Mouse (Mus musculus) CD4-positive, CD25-positive, alpha-beta regulatory T cell, adult 2 months (primary cell): ENCODE data around the gene Nck1.

ENCODE experiments used
- DNase-seq: peaks from one replicate; pipeline ENCODE4 v3.0.0-alpha.2; 2012; ENCODE audit warnings: low read depth, low spot score

The Nck1 gene

DNA sequence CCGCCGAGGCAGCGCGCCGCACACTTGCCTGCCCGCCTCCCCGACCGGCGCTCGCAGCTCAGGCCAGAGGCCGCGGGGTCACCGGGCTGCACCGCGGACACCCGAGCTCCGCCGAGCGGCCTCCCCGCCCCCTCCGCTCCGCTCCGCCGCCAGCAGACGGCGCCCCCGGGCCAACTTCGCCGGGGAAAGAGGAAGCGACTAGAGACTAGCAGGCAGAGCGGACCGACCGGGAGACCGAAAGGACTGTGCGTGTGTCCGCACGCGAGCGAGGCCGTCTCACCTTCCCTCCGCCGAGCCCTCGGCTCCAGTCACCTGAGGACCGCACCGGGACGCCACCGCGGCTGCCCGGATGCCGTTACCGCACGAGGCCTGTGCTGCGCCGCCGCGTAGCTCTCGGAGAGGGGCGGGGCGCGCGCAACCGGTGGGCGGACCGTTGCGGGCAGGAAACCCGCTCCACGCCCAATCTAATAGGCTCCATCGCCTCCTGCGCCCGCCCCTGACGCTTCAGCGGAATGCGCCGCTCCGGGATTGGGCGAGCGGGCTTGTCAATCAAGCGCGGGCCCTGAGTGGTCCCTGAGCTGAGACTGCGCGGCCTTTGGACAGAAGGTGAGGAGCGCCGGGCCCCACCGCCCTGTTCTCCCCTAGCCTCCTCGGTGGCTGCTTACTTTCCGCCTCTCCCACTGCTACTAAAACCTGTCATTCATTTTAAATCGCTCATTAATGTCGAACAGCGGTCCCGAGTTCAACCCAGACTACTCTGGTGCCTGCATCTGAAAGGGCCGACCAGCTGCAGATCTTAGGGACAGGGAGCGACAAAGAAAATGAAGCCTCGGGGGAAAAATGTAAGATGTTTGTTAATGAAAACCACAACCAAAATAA is at the start of gene Nck1:
Nck1 (minus strand) TSS at position 420 of the 879 bp plus-strand sequence.
- peak; percentile 99 for DNase-seq

- DNase-seq, result no peak
Measured at GRCm38 (mm10) chr9:100590462-100590861, 44.5 kb upstream of the Nck1 start.

DNA sequence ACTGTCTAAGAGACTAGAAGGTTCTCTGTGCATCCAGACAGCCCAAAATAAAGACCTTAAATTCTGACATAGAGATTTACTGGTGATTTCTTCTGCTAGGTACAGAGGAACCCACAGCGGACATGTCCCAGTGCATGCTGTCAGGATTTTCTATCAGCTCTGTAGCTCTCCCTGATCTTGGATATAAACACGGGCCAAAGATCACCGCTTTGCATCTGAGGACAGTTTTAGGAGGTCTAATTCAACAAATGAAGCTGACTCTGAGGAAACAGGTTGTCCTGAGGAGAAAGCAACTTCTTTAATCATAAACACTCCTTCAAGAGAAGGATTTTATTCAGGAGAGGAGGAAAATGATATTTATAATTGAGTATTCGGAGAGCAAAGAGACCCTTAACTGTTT is 38.1 kb upstream of the Nck1 start:
- no peak for DNase-seq

- no peak for DNase-seq
Measured at GRCm38 (mm10) chr9:100582883-100583575, 37.1 kb upstream of the Nck1 start.

DNA sequence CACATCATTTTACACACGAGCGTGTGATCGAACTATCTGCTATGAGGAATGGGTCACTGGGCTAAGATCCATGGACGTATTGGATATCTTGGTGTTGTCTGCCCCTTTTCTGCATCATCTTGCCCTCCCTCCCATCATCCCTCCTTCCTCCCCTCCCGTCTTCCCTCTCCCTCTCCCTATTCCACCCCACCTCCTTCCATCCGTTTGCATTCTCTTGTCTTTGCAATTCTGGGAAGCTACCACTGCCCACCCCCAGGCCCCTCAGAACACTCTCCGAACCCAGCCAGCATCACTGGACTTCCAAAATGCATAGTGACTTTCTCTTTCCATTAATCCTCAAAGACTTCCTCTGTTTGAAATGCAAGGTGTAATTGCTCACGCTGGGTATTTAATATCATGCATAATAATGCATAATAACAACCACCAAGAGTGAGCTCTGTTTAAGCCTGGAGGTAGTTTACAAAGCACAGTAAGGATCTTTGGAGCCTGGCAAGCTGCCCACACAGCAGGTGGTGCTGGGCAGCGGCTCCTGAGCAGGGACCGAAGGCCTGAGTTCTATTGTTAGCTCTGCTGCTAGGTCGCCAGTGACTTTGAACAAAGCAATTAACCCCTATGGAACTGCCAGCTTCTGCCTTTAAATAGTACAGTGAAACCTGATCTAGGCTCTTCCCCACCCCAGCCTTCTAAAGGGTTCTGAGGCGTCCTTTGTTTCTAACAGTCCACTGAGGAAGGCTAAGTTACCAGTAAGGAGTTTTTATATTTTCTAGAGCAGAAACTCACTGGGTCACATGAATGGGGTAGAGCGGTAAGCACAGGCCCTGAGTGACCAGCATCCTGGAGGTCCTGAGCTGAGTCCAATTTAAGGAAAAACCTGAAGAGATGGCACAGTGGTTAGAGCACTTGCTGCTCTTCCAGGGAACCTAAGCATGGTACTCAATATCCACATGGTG is 35.9 kb upstream of the Nck1 start:
- no peak for DNase-seq

GRCm38 (mm10) chr9:100580196-100580740 is 34.3 kb upstream of the Nck1 start:
- no peak for DNase-seq

DNA sequence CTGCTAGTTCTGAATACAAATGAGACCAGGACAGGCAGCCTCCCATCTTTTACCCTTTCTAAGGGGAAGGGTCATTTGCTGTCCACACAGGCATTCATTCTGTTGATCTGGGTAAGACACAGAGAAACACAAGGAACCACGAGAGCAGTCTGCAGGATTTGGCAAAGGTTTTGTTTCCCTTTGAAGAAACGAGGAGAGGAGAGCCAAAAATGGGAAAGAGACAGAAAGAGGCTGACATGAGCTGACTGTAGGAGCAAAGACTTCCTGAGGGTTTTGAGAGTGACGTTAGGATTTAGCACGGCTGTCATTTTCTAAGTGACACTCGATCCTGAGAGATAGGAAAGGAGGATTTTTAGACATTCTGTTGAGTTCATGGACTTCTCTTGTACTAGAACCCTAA is 28.0 kb upstream of the Nck1 start:
- no peak for DNase-seq

GRCm38 (mm10) chr9:100573300-100573699 is 27.4 kb upstream of the Nck1 start:
- DNase-seq, result no peak

- DNase-seq, result no peak
Measured at GRCm38 (mm10) chr9:100571511-100571910, 25.6 kb upstream of the Nck1 start.

GRCm38 (mm10) chr9:100570626-100571233 is 24.8 kb upstream of the Nck1 start, which contains the start of gene Slc35g2:
TSS of gene Slc35g2 (minus strand) at chr9:100571090.
- peak; percentile 20 for DNase-seq

GRCm38 (mm10) chr9:100569798-100570625 is 24.1 kb upstream of the Nck1 start:
- DNase-seq, result peak; percentile 26

DNA sequence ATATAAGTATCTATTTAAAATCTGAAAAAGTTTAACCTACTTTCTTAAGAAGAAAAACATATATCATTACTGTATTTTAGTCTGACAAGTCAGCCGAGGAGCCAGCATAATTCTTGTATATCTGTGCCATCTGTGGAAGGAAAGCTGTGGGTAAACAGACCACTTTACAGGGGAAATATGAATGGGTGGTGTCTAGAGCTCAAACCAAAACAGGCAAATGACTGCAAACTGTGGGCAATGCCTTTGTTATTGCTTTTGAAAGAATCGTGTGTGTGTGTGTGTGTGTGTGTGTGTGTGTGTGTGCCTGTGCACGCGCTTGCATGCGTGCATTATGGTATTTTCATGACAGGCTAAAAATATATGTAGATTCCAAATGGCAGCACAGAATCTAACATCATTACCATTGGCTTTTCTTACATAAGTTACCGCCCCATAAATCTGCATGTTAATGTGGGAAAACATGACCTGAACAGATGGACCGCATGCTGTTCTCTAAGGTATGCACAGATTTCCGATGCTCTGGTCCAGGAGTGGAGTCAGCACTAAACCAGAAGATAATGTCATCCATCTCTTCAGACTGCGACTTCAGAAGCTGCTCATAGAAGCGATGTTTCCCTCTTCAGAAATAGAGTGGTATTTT is 14.4 kb upstream of the Nck1 start:
- DNase-seq, result no peak

GRCm38 (mm10) chr9:100558991-100559390 is 13.1 kb upstream of the Nck1 start:
- no peak for DNase-seq

DNA sequence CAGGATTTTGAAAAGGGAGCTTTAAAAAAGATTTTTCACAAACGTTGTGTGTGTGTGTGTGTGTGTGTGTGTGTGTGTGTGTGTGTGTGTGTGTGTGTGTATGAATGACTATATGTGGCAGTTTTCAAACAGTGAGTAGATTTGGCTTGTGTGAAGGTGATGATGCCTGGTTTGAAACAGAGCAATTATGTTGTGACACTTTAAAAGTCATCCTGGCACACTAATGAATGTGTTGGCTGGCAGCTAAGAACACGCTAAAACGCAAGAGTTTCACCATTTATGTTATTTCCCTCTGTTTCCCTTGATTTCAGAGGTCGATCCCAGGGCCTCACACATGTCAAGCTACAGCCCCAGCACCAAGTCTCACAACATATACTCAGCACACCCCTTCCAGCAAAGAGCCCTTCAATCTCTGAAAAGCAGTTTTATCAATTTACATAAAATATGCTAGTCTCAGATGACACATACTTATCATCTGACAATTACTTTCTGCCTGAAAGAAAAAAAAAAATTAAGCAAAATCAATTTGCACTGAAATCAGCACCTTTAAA is 12.2 kb upstream of the Nck1 start:
- no peak for DNase-seq

DNA sequence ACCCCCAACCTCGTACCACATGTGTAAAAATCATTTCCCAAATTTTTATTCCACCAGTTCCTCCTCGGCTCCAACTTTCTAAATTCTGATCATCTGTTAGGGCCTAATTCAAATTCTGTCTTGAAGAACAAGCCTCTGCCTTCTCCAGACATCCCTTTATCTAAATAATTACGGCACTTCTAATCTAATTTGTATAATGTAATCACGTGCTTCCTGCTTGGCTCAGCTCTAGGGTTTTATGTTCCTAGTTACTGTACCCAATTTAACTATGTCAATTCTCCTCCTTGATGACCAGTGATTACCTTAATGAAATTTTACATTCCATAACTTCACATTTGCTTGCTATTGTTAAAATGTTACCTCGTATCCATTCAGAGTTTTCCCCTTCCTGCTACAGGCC is 9.8 kb upstream of the Nck1 start:
- DNase-seq, result no peak

DNA sequence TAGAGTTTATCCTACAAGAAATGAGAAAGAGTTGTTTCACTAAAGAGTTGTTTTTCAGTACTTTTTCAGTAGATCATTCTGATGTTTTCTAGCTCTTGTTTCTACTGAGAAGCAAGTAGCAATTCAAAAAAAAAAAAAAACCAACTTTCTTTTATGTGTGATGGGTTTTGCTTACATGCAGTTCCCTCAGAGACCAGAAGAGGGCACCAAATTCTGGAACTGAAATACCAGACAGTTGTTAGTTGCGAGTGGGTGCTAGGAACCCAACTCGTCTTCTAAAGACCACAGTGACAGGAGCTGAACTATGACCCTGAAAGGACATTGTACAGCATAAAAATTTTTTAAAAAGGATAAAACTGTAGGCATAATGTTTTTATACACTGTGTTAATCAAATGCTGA is 2.4 kb upstream of the Nck1 start:
- peak; percentile 75 for DNase-seq

DNA sequence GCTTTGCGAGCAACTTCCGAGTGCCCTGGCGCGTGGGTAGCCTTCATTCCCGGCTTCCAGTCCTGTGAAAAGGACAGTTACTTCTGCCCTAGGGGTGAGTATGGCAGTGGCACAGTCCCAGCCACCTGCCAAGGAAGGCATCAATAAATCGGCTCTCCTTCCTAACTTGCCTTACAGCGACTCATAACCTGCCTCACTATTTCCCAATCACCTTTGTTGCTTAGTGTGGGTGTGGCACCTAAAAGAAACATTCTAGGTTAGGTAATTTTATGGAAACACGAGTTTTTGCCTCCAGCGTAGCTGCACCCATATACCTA is 618 bp upstream of the Nck1 start:
- peak; percentile 54 for DNase-seq

- DNase-seq, result peak; percentile 33
Measured at GRCm38 (mm10) chr9:100544948-100545714, 803 bp downstream of the Nck1 start.
